Comparison of ENCODE assay signal across 24 mouse cellular contexts in genomic region chr5:45373069-45373468, GRCm38 (mm10).
DNase-seq lines count a peak whose midpoint lies in the region; ATAC-seq lines count a peak whose summit lies in the region.
"Had no signal": no experiment of that assay in that cellular context is flagged by ENCODE, and none has a peak within 500 bp of the region (broad histone marks: within the 10 kb centered on the region; RNA-seq: fewer than 3 reads in every experiment).

No protein-coding gene starts in this region.

- no peak overlapping the region for H3K4me2 ChIP-seq in embryonic facial prominence, embryonic 14.5 days (ENCODE audit: low read depth, low read length)
- no peak overlapping the region for H3K4me2 ChIP-seq in heart, embryonic 12.5 days
- H3K4me2 ChIP-seq: embryonic facial prominence, embryonic 12.5 days; hindbrain, embryonic 13.5 days; intestine, embryonic 15.5 days had no signal

- no peak for ATAC-seq in embryonic facial prominence, embryonic 14.5 days (ENCODE audit: low read depth)
- ATAC-seq in common myeloid progenitor, adult 5-6 weeks (replicated peaks; ENCODE audit: low read depth, poor library complexity, severe bottlenecking): peak; percentile 82
- ATAC-seq in megakaryocyte, adult 5-6 weeks (ENCODE audit: poor library complexity, severe bottlenecking): peak; percentile 98
- ATAC-seq in erythroblast, adult 5-6 weeks (replicated peaks; ENCODE audit: low FRiP score, poor library complexity, severe bottlenecking): no peak
- ATAC-seq in heart, embryonic 12.5 days (ENCODE audit: insufficient number of reproducible peaks, low FRiP score): no peak
- ATAC-seq: forebrain, embryonic 14.5 days; forebrain, postnatal 0 days; hindbrain, embryonic 16.5 days; intestine, embryonic 15.5 days had no signal

- H3K27ac ChIP-seq in embryonic facial prominence, embryonic 14.5 days (replicated peaks; ENCODE audit: low read depth, low read length): no peak overlapping the region
- H3K27ac ChIP-seq in embryonic facial prominence, embryonic 10.5 days (replicated peaks): no peak overlapping the region
- no peak overlapping the region for H3K27ac ChIP-seq in heart, embryonic 12.5 days (ENCODE audit: poor library complexity, severe bottlenecking)
- H3K27ac ChIP-seq: embryonic facial prominence, embryonic 12.5 days; heart, adult 2 months; heart, embryonic 10.5 days; hindbrain, embryonic 10.5 days; hindbrain, embryonic 13.5 days; intestine, embryonic 15.5 days had no signal

- no peak overlapping the region for H3K9ac ChIP-seq in embryonic facial prominence, embryonic 14.5 days (ENCODE audit: low read depth, low read length)
- H3K9ac ChIP-seq in heart, embryonic 12.5 days: no peak overlapping the region
- H3K9ac ChIP-seq: embryonic facial prominence, embryonic 12.5 days; forebrain, postnatal 0 days; hindbrain, embryonic 13.5 days; intestine, embryonic 15.5 days had no signal

- H3K9me3 ChIP-seq in embryonic facial prominence, embryonic 14.5 days (ENCODE audit: control insufficient read depth, low read length): no peaks in the 10 kb centered on the region
- H3K9me3 ChIP-seq in embryonic facial prominence, embryonic 10.5 days: no peaks in the 10 kb centered on the region
- no peaks in the 10 kb centered on the region for H3K9me3 ChIP-seq in heart, embryonic 12.5 days (replicated peaks)
- H3K9me3 ChIP-seq: embryonic facial prominence, embryonic 12.5 days; G1E; heart, embryonic 10.5 days; hindbrain, embryonic 10.5 days; hindbrain, embryonic 13.5 days; intestine, embryonic 15.5 days had no signal

- 57% methylated on average over 2 of the region's 2 CpGs for WGBS in embryonic facial prominence, embryonic 14.5 days
- 87% methylated on average over 2 of the region's 2 CpGs for WGBS in embryonic facial prominence, embryonic 10.5 days
- WGBS in heart, embryonic 12.5 days: 65% methylated on average over 2 of the region's 2 CpGs

- peak; percentile 8 for DNase-seq in embryonic facial prominence, embryonic 14.5 days (ENCODE audit: low spot score)
- no peak for DNase-seq in embryonic facial prominence, embryonic 10.5 days (ENCODE audit: low spot score)
- DNase-seq: adrenal gland, adult 2 months; adrenal gland, postnatal 25 days; cerebellum, adult 11-12 months; cerebellum, adult 8-10 months; cerebellum, postnatal 10 days; cerebellum, postnatal 36 days; forebrain, postnatal 0 days; gastrocnemius, postnatal 25 days; heart, adult 2 months; kidney, adult 11 months had no signal

- no peaks in the 10 kb centered on the region for H3K36me3 ChIP-seq in embryonic facial prominence, embryonic 14.5 days (ENCODE audit: control insufficient read depth, insufficient read depth, low read length)
- no peaks in the 10 kb centered on the region for H3K36me3 ChIP-seq in embryonic facial prominence, embryonic 10.5 days (replicated peaks)
- H3K36me3 ChIP-seq in heart, embryonic 12.5 days: no peaks in the 10 kb centered on the region
- H3K36me3 ChIP-seq: embryonic facial prominence, embryonic 12.5 days; G1E; heart, embryonic 10.5 days; hindbrain, embryonic 10.5 days; hindbrain, embryonic 13.5 days; intestine, embryonic 15.5 days had no signal

- no peak overlapping the region for H3K4me3 ChIP-seq in embryonic facial prominence, embryonic 14.5 days (ENCODE audit: low read depth, low read length)
- H3K4me3 ChIP-seq in embryonic facial prominence, embryonic 10.5 days: no peak overlapping the region
- no peak overlapping the region for H3K4me3 ChIP-seq in heart, embryonic 12.5 days
- H3K4me3 ChIP-seq: embryonic facial prominence, embryonic 12.5 days; heart, adult 2 months; heart, embryonic 10.5 days; hindbrain, embryonic 10.5 days; hindbrain, embryonic 13.5 days; intestine, embryonic 15.5 days had no signal

- H3K27me3 ChIP-seq in embryonic facial prominence, embryonic 14.5 days (replicated peaks; ENCODE audit: control insufficient read depth, insufficient read depth, low read length): no peaks in the 10 kb centered on the region
- H3K27me3 ChIP-seq in embryonic facial prominence, embryonic 10.5 days (replicated peaks; ENCODE audit: low read depth, poor library complexity, severe bottlenecking): no peaks in the 10 kb centered on the region
- H3K27me3 ChIP-seq in heart, embryonic 12.5 days (replicated peaks): no peaks in the 10 kb centered on the region
- H3K27me3 ChIP-seq: embryonic facial prominence, embryonic 12.5 days; hindbrain, embryonic 13.5 days; intestine, embryonic 15.5 days had no signal

- H3K4me1 ChIP-seq in embryonic facial prominence, embryonic 14.5 days (ENCODE audit: control insufficient read depth, insufficient read depth, low read length): no peaks in the 10 kb centered on the region
- no peaks in the 10 kb centered on the region for H3K4me1 ChIP-seq in embryonic facial prominence, embryonic 10.5 days
- 0 out of 2 replicates have a peak, but pooled peaks cover 3% of the 10 kb centered on the region for H3K4me1 ChIP-seq in heart, embryonic 12.5 days (replicated peaks)
- H3K4me1 ChIP-seq: embryonic facial prominence, embryonic 12.5 days; heart, embryonic 10.5 days; hindbrain, embryonic 10.5 days; hindbrain, embryonic 13.5 days; intestine, embryonic 15.5 days had no signal

Comparison
In these comparisons a context has a peak if more than half of its experiments do, and no peak if none do; other contexts are left out.
1. ATAC-seq: peak in common myeloid progenitor, adult 5-6 weeks (single experiment) and megakaryocyte, adult 5-6 weeks (single experiment); none in embryonic facial prominence, embryonic 14.5 days (single experiment), erythroblast, adult 5-6 weeks (single experiment) and heart, embryonic 12.5 days (single experiment).